Mouse (Mus musculus) brain, embryonic 14.5 days (tissue): ENCODE results near the gene Prkci.

Experiments used
- CTCF ChIP-seq: fragments of 200-500 bp; IDR thresholded peaks from 2 replicates; pipeline ENCODE4 v1.5.1; 2012; ENCODE audit warnings: inconsistent platforms, mild to moderate bottlenecking, moderate library complexity, borderline replicate concordance; ENCODE audit not compliant: insufficient read depth, insufficient read length; ENCODE audit errors: extremely low read depth
- POLR2A ChIP-seq: fragments of 200-500 bp; IDR thresholded peaks from 2 replicates; pipeline ENCODE4 v1.6.1; 2012; ENCODE audit warnings: mild to moderate bottlenecking, inconsistent platforms, borderline replicate concordance; ENCODE audit not compliant: poor library complexity, insufficient read depth, insufficient read length, severe bottlenecking; ENCODE audit errors: extremely low read depth

- TF ChIP-seq CTCF (no peak), POLR2A (no peak)
Measured at GRCm38 (mm10) chr3:31016594-31017196, 21.1 kb downstream of the Prkci start.
